Mouse (Mus musculus) kidney, postnatal 25 days (tissue): ENCODE data around the gene Gm36176.

Experiments
- DNase-seq, 2 experiments: peaks; one replicate each; pipeline ENCODE4 v3.0.0; 2021; ENCODE audit warnings: mixed read lengths in 2 of 2

The Gm36176 gene

DNA sequence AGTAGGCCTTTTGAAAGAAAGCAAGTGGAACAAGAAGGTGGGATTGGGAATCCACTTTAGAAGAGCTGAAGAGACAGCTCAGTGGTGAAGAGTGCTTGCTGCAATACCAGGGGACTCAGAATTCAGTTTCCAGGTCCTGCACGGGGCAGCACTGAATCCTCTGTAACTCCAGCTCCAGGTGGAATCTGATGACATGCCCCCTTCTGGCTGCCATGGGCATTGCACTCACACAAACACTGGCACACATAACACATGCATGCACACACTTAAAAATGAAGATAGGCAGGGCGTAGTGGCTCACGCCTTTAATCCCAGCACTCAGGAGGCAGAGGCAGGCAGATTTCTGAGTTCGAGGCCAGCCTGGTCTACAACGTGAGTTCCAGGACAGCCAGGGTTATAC lies 36.0 kb downstream of the Gm36176 start:
- DNase-seq, result no peak

DNA sequence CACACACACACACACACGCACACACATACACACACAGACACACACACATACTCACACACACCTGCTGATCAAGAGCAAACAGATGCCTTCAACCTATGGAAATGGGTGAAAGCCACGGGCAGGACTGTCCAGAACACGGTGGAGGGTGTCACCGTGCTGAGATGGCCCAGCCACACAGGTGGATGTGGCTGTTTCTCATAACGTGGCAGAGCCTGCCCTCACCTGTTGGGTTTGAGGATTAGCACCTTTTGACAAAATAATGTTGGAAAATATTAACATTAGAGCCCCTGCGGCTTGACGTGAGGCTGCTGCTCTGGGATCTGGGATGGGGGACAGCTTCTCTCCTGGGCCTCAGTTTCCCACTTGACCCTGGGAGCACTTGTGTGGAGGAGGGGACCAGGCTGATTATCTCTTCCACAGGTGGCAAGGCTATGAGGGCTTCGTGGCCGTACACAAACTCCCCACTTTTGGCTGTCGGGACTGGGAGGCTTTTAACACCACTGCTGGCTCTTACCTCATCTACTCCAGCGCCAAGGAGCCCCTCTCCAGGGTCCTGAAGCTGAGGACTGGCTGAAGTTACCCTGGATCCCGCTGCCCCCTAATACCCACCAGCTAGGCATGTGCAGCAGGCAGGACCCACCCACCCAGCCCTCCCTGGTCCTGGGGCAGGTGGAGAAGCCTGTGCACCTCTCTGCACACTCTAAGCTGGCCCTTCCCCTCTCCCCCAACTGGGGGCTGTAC lies 39.6 kb downstream of the Gm36176 start:
- no peak for DNase-seq

DNA sequence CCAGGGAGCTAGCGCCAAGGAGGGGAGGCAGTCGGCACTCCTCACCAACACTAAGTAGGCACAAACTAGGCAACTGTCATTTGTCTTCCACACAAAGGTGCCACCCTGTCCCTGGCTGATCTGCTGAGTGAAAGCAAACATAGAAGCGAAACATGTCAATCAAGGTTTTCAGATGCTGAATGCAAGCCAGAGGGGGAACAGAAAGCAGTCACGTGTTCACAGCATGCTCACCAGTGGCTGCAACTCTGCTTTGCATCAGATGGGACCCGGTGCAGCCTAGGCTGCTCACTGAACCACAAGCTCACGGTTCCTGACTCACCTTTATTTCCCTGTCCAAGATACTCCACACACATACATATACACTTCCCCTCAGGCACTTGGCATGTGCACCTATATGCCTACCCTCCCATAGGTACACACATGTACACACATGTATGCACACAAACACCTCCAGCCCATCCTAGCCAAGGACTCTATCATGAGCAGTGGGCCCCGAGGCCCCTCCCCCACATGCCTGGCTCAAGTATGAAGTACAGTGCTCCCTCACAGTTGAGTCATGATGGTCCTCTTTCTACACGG lies 44.5 kb downstream of the Gm36176 start:
- no peak for DNase-seq

DNA sequence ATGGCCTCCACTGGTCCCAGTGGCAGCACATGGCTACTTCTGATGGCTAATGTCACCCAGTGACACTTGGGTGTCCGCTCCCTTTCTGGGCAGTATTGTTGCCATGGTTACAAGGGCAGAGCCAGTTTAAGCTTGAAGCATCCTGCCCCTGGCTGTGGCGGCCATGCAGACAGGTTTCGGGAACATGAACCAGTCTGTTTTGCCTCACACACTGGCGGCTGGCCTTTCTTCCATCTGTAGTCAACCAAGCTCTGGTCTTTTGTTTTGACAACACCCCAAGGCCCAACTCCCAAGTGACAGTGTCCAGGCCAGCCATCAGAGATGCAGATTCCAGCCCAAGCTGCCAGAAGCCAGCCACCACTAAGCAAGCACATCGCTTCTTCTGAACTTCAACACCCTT lies 49.0 kb downstream of the Gm36176 start:
- no peak for DNase-seq
